Mouse (Mus musculus) embryonic stem cell, embryonic (primary cell): Measurements from ENCODE around the gene Nbr1.

ENCODE experiments used
- CTCF ChIA-PET, 4 experiments: fragments of 300-600 bp in 2 of 4; fragments of 350-600 bp in 2 of 4; sonication (Branson Sonifier 250); formaldehyde crosslinking; loops; one replicate each; lab custom pipeline; 2022; ENCODE audit warnings: inconsistent platforms in 2 of 4; lab: Charles Lee
- POLR2A ChIA-PET, 4 experiments: fragments of 300-600 bp in 2 of 4; fragments of 350-600 bp in 2 of 4; sonication (Branson Sonifier 250); formaldehyde crosslinking; loops; one replicate each; lab custom pipeline; 2022; ENCODE audit warnings: antibody characterized with exemption in 4 of 4, inconsistent platforms in 1 of 4; lab: Charles Lee

The Nbr1 gene

DNA sequence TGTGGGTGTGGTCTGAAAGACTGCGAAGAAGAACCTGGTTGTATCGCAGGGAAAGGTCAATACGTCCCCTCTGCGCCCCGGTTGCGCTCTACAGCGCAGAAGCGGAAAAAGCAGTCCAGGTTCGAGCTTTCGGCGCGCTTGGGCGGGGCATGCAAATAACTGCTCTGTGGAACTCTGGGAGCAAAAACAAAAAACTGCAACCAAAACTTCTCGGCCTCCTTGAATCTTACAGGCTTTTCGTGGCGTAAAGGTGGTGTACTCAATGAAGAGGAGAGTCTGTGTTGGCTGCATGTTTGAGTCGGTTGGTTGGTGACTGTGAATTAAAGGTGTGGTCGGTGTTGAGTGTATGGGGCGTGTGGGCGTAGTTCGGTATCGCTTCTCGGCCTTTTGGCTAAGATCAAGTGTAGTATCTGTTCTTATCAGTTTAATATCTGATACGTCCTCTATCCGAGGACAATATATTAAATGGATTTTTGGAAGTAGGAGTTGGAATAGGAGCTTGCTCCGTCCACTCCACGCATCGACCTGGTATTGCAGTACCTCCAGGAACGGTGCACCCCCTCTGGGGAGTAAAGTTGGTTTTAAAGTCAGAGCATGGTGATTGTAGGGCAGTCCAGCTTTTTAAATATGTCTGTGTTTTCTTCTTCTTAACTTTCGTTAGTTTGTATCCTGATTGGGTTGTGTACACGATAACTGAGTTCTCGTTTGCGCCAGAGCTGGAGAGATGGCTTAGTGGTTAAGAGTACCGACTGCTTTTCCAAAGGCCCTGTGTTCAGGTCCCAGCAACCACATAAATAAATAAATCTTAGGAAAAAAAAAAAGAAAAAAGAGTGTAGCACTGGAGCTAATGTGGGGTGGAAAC, 75.3 kb downstream of the Nbr1 start, which contains the start of gene Rdm1:
Gene Rdm1 (plus strand): TSS at position 201 of the 862 bp plus-strand sequence.
- CTCF ChIA-PET, result interaction anchor here in 3 of 4 experiments (0.5 to 1.6 kb wide), 11 partner anchors 12 to 807 kb away, joined by 3 to 8 read pairs (median 3); partner anchors contain the start of gene Dhx8 (in 1 of the 3)
- POLR2A ChIA-PET, result interaction anchor here (0.6 to 9.6 kb wide), 124 partner anchors 8 to 1487 kb away, joined by 3 to 328 read pairs (median 6); partner anchors contain the start of genes Dhx8 (in 4 of the 4), Arl4d (in 3 of the 4), Tmem106a (in 3 of the 4) and Brca1 (in 2 of the 4)

DNA sequence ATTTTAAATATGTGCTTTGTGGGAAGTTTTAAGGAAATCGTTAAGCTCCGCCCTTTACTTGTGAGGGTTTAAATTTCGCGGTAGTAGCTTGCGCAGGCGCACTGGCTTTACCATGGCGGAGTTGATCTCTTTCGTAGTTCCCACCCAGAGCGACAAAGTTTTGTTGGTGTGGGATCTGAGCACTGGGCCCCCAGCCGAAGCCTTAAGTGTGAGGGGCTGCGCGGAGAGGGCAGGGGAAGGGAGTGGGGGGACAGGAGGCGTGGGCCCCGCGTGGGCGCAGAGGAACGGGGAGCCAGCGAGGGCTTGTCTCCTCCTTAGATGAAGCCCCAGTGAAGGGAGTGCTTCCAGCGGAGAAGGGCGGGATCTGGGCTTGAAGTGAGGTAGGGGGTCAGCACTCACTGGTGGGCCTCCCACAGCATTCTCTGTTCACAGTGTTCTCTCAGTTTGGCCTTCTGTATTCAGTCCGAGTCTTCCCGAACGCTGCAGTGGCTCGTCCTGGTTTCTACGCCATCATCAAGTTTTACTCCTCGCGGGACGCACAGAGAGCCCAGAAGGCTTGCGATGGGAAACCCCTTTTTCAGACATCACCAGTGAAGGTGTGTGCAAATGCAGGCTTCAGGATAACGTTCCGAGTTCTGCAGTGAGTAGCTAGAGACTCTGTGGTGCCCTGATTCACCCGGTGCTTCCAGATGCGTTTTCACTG, 76.1 kb downstream of the Nbr1 start:
- CTCF ChIA-PET, result interaction anchor here (0.5 to 1.6 kb wide), 12 partner anchors 12 to 806 kb away, joined by 3 to 5 read pairs (median 3); partner anchors contain the start of gene Dhx8 (in 1 of the 4)
- POLR2A ChIA-PET, result interaction anchor here (0.6 to 9.6 kb wide), 112 partner anchors 8 to 1486 kb away, joined by 3 to 328 read pairs (median 7); partner anchors contain the start of genes Dhx8 (in 4 of the 4), Tmem106a (in 3 of the 4), Arl4d (in 2 of the 4) and Brca1 (in 2 of the 4)

DNA sequence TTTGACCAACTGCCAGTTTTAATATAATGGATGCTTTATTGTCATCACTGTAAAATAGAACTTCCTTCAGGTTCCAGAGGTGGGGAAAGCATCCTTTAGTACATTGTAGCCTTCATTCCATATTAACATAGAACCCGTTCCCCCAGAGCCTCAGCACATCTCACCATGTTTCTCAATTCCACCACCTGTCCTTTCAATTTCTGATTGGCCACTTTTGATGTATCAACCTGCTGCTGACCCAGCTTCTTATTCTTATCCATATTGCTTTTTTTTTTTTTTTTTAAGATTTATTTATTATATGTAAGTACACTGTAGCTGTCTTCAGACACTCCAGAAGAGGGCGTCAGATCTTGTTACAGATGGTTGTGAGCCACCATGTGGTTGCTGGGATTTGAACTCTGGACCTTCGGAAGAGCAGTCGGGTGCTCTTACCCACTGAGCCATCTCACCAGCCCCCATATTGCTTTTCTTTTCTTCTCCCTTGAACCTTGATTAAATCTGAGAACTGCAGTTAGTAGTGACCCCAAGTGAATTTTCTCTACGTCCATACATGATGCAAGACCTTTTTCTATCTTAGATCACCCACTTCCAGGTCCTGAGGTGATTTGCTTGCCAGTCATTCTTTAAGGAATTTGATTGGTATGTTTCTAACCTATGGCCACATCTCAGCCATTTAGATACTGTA, 76.9 kb downstream of the Nbr1 start:
- CTCF ChIA-PET, result interaction anchor here in 3 of 4 experiments (0.7 kb wide), 3 partner anchors 39 to 342 kb away, joined by 4 to 13 read pairs (median 4); no protein-coding TSS in a partner anchor
- POLR2A ChIA-PET, result interaction anchor here (0.7 to 9.6 kb wide), 24 partner anchors 10 to 295 kb away, joined by 3 to 328 read pairs (median 26); partner anchors contain the start of genes Arl4d (in 2 of the 4) and Dhx8 (in 2 of the 4)
